Mouse (Mus musculus): Measurements from ENCODE around the gene Vwce.

Vwce gene

GRCm38 (mm10) chr19:10715476-10715875 is 81.5 kb downstream of the Vwce start:
- no peak for DNase-seq (ENCODE audit: low spot score)

Measured in left cerebral cortex, adult 11 months (tissue).